Mouse (Mus musculus) MN1 (cell line): ENCODE results near the gene Nim1k.

Experiments
- DNase-seq: peaks from one replicate; pipeline ENCODE4 v3.0.0-alpha.2; 2016; ENCODE audit warnings: low spot score

Gene Nim1k

GRCm38 (mm10) chr13:119755681-119756471 is at the start of gene Nim1k:
TSS of gene Nim1k (minus strand) at chr13:119755882.
- peak; percentile 95 for DNase-seq

GRCm38 (mm10) chr13:119797656-119798055 is 42.0 kb upstream of the Nim1k start:
- DNase-seq: no peak

GRCm38 (mm10) chr13:119792791-119793404 is 37.2 kb upstream of the Nim1k start:
- DNase-seq: no peak

GRCm38 (mm10) chr13:119791580-119792135 is 36.0 kb upstream of the Nim1k start:
- DNase-seq: peak; percentile 26

- DNase-seq: peak; percentile 96
Measured at GRCm38 (mm10) chr13:119790761-119791579, 35.3 kb upstream of the Nim1k start, which contains the start of gene Zfp131. TSS of gene Zfp131 (minus strand) at chr13:119790889.

- peak; percentile 67 for DNase-seq
Measured at GRCm38 (mm10) chr13:119789851-119790717, 34.4 kb upstream of the Nim1k start.

GRCm38 (mm10) chr13:119783581-119783980 is 27.9 kb upstream of the Nim1k start:
- no peak for DNase-seq

GRCm38 (mm10) chr13:119768541-119768940 is 12.9 kb upstream of the Nim1k start:
- no peak for DNase-seq

- DNase-seq: no peak
Measured at GRCm38 (mm10) chr13:119766480-119766879, 10.8 kb upstream of the Nim1k start.

GRCm38 (mm10) chr13:119756831-119757230 is 1.1 kb upstream of the Nim1k start:
- no peak for DNase-seq

GRCm38 (mm10) chr13:119755141-119755547 is 538 bp downstream of the Nim1k start:
- DNase-seq: peak; percentile 58

- no peak for DNase-seq
Measured at GRCm38 (mm10) chr13:119754635-119755020, 1.1 kb downstream of the Nim1k start.

GRCm38 (mm10) chr13:119753859-119754634 is 1.6 kb downstream of the Nim1k start:
- peak; percentile 69 for DNase-seq

GRCm38 (mm10) chr13:119746930-119747329 is 8.8 kb downstream of the Nim1k start:
- no peak for DNase-seq

GRCm38 (mm10) chr13:119743470-119743869 is 12.2 kb downstream of the Nim1k start:
- DNase-seq: no peak

GRCm38 (mm10) chr13:119742711-119743415 is 12.8 kb downstream of the Nim1k start:
- DNase-seq: no peak

GRCm38 (mm10) chr13:119741390-119742237 is 14.1 kb downstream of the Nim1k start:
- DNase-seq: peak; percentile 60

- peak; percentile 54 for DNase-seq
Measured at GRCm38 (mm10) chr13:119731448-119731847, 24.2 kb downstream of the Nim1k start.

- no peak for DNase-seq
Measured at GRCm38 (mm10) chr13:119729406-119729805, 26.3 kb downstream of the Nim1k start.
